Mouse (Mus musculus) heart, adult 2 months (tissue): Measurements from ENCODE around the gene Ogdhl.

Source experiments
- CTCF ChIP-seq: fragments of 200-600 bp; IDR thresholded peaks from 2 replicates; pipeline ENCODE4 v1.8.1; 2022; ENCODE audit warnings: antibody characterized with exemption, mild to moderate bottlenecking, moderate library complexity
- EP300 ChIP-seq: fragments of 200-500 bp; IDR thresholded peaks from 2 replicates; pipeline ENCODE4 v1.6.1; 2011; ENCODE audit warnings: low read depth, low read length, control low read depth; ENCODE audit not compliant: insufficient read depth
- POLR2A ChIP-seq: fragments of 200-500 bp; IDR thresholded peaks from 2 replicates; pipeline ENCODE4 v1.6.1; 2011; ENCODE audit warnings: mild to moderate bottlenecking, low read depth, low read length, control low read depth; ENCODE audit not compliant: insufficient read depth

DNA sequence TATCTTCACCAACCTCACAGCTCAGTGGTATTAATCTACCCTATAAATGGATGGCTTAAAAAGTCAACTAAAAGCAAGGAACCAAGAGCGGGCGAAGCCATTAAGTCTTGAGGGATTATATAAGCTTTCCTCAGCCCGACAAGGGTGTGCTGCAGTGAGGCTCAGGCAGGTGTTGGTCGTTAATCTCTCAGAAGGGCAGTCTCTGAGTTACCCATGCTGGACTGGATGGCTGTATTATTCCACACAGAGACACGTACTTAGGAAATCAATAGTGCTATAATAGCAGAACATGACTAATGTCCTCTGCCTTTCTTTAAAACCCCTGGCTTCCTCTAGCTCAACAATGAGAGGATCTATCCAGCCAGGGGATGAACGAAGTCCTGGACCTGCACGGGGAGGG is 19.4 kb upstream of the Ogdhl start:
- TF ChIP-seq CTCF: no peak
- no peak for TF ChIP-seq POLR2A
- no peak for TF ChIP-seq EP300
